Mouse (Mus musculus) stomach, postnatal 0 days (tissue): ENCODE measurements around the gene Wdr70.
A peak's percentile ranks its signal among the peaks of the same experiment; 100 is the strongest.

Experiments
- CTCF ChIP-seq: IDR thresholded peaks from 2 replicates; pipeline ENCODE4 v1.5.1; 2016; ENCODE audit warnings: antibody characterized with exemption, low read depth, mild to moderate bottlenecking, moderate library complexity
- EP300 ChIP-seq: optimal IDR thresholded peaks from 2 replicates; pipeline ENCODE3; 2016; ENCODE audit warnings: antibody characterized with exemption

- TF ChIP-seq CTCF (peak; percentile 55), EP300 (no peak)
These were observed 199.7 kb downstream of the Wdr70 start for GRCm38 (mm10) chr15:7899286-7899685.
